Mouse (Mus musculus): ENCODE data around the gene Rab5if. TPM values are rescaled to one million over a fixed set of nuclear protein-coding genes. Genes with fewer than 3 reads are reported as not detected.
"Not testable (repeated sequence)": the region's sequence is repeated elsewhere in the genome, so short reads cannot be mapped to it uniquely, and the experiment has no call there.

The Rab5if gene
- polyA plus RNA-seq, 1 experiment from 2014 or later, result 188 TPM

DNA sequence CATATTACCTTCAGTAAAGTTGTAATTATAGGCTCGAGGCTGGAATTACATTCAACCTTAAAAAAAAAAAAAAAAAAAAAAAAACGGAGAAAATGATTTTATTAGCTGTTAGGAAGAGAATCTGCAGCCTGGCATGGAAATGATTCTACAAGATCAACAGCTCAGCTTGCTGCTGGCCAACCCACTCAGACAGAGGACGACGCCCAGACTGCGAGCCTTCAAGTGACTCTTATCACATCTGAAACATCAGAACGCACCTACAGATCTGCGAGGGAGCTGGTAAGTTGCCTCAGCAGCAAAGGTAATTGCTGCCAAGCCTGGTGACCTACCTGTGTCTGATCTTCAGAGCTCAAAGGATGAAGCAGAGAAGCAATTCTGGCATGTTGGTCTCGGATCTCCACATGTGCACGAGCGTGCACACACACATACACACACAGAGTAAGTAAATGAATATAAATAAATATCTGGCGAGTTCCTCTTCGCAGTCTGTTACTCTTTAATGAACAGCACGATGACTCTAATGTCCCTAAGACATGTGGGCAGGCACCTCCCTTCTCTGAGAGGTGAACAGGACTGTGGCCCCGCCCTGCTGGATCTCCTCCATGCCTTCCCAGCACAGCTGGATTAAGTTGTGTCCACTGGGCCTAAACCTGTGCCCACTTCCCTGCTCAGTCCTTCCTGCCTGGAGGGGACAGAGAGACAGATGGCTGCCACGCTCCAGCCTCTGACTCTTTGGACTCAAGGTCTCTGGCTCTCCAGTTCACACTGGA, 31.8 kb downstream of the Rab5if start:
- H3K9ac ChIP-seq, result no peak overlapping the region
- H3K9me3 ChIP-seq, result no peaks in the 10 kb centered on the region
- no peaks in the 10 kb centered on the region for H3K27me3 ChIP-seq
- no peak overlapping the region for H3K27ac ChIP-seq
- no peaks in the 10 kb centered on the region for H3K4me1 ChIP-seq
- no peak for ATAC-seq (ENCODE audit: insufficient number of reproducible peaks, insufficient read depth, low FRiP score, low TSS enrichment)
- no peak overlapping the region for H3K4me2 ChIP-seq (replicated peaks)
- no peaks in the 10 kb centered on the region for H3K36me3 ChIP-seq
- H3K4me3 ChIP-seq, result no peak overlapping the region
- 76% methylated on average over 15 of the region's 15 CpGs for WGBS

DNA sequence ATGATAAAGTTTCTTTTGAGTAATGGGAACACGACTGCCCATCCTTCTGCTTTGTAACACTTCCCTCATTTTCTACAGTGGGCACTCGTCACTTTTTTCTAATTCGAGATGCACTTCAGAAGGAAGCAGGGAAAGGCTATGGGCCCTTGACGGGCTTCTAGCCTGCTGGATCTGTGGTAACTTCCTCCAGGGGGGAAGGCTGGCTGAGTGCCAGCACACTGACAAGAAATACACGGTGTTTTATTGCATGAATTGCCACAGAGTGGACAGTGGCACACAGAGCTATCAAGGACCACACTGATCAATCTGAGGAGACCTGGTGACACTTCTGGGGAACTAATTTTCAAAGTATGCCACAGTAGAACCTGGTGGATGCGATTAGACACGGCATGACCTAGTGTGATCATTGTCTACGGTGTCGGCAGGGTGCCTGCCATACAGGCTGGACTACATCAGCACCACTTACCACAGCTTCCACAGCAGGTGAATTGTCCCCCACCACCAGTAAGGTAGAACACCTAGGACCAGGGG, 33.5 kb downstream of the Rab5if start:
- no peak for ATAC-seq (ENCODE audit: insufficient number of reproducible peaks, insufficient read depth, low FRiP score, low TSS enrichment)
- 69% methylated on average over 9 of the region's 9 CpGs for WGBS
- no peak overlapping the region for H3K4me2 ChIP-seq (replicated peaks)
- H3K36me3 ChIP-seq, result no peaks in the 10 kb centered on the region
- H3K9me3 ChIP-seq, result no peaks in the 10 kb centered on the region
- no peaks in the 10 kb centered on the region for H3K4me1 ChIP-seq
- no peak overlapping the region for H3K27ac ChIP-seq
- no peak overlapping the region for H3K9ac ChIP-seq
- no peaks in the 10 kb centered on the region for H3K27me3 ChIP-seq
- no peak overlapping the region for H3K4me3 ChIP-seq

DNA sequence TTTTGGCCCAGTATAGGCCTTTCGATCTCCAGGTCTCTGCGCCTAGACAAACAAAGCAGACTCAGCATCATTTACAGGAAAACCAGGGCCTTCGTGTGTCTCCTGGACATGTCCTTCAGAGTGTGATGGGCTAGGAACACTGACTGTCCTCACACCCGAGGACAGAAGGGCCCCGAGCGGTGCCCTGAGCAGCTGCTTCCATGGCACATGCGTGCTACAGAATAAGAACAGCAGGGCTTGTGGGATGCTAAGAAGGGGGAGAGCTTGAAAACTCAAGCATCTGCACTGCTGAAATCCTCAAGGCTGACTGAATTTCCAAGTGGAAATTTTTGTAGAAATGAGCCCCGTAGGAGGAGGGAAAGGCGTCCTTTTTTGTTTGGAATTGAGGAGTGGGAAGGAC, 34.1 kb downstream of the Rab5if start:
- ATAC-seq (ENCODE audit: insufficient number of reproducible peaks, insufficient read depth, low FRiP score, low TSS enrichment), result no peak
- Histone ChIP-seq H3K4me2 (replicated peaks) (no peak overlapping the region), H3K27ac (no peak overlapping the region), H3K4me1 (no peaks in the 10 kb centered on the region), H3K9ac (no peak overlapping the region), H3K9me3 (no peaks in the 10 kb centered on the region), H3K36me3 (no peaks in the 10 kb centered on the region), H3K27me3 (no peaks in the 10 kb centered on the region), H3K4me3 (no peak overlapping the region)
- WGBS, result 86% methylated on average over 9 of the region's 9 CpGs

DNA sequence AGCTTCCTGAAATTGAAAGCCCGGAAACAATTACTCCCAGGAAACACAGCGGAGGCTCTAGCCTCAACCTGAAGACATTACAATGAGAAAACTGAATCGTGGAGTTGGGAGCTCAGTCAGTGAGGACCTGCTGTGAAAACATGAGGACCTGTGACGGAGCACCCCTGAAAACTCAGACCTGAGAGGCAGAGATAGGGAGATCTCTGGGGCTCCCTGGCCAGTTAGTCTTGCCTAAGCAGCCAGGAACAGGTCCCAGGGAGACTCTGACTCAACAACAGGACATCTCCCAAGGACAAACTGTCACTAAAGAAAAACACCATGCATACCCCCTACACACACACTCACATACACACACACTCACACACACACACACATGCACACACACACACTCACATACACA, 35.4 kb downstream of the Rab5if start:
- Histone ChIP-seq H3K9ac (no peak overlapping the region), H3K9me3 (no peaks in the 10 kb centered on the region), H3K4me2 (replicated peaks) (no peak overlapping the region), H3K4me3 (no peak overlapping the region), H3K4me1 (no peaks in the 10 kb centered on the region), H3K27ac (no peak overlapping the region), H3K27me3 (no peaks in the 10 kb centered on the region), H3K36me3 (no peaks in the 10 kb centered on the region)
- 68% methylated on average over 4 of the region's 4 CpGs for WGBS
- no peak for ATAC-seq (ENCODE audit: insufficient number of reproducible peaks, insufficient read depth, low FRiP score, low TSS enrichment)

DNA sequence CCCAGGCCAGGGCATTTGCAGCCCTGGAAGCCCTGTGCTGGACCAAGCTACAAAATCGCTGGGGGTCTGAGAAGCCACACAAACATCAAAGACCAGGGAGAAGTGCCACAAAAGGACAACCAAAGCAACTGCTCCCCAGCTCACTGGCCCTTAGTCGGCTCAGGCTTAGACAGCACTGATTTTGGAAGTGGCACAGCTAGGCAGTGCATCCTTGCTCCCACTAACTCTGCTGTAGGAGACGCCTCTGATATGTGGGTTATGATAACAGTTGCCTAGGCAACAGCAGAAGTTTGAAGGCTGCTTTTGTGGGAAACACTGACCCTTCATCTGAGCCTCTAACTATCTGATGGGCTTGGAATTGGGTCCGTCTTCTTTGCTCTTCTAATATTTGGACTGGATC, 36.3 kb downstream of the Rab5if start:
- Histone ChIP-seq H3K4me2 (replicated peaks) (no peak overlapping the region), H3K4me1 (no peaks in the 10 kb centered on the region), H3K4me3 (no peak overlapping the region), H3K9me3 (no peaks in the 10 kb centered on the region), H3K27ac (no peak overlapping the region), H3K36me3 (no peaks in the 10 kb centered on the region), H3K9ac (no peak overlapping the region), H3K27me3 (no peaks in the 10 kb centered on the region)
- ATAC-seq (ENCODE audit: insufficient number of reproducible peaks, insufficient read depth, low FRiP score, low TSS enrichment), result no peak
- 84% methylated on average over 4 of the region's 4 CpGs for WGBS

DNA sequence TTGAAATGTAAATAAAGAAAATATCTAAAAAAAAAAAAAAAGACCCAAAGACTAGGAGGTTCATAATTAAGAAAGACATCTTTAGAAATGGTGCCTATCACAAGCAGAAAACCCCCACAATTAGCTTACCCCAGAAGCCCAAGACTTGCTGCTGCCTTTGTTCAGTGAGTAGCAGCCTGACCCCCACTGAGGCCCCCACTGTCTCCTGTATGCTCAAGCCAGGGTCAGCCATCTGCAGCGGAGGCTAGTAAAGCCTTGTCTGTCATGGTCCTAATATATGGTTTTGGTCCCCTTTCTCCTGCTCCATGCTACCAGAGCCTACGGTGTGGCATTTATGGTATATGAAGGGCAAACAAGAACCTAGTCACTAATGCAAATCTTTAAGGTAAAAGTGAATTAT, 38.4 kb downstream of the Rab5if start:
- Histone ChIP-seq H3K9ac (no peak overlapping the region), H3K4me1 (no peaks in the 10 kb centered on the region), H3K9me3 (no peaks in the 10 kb centered on the region), H3K4me2 (replicated peaks) (no peak overlapping the region), H3K36me3 (no peaks in the 10 kb centered on the region), H3K4me3 (no peak overlapping the region), H3K27ac (no peak overlapping the region), H3K27me3 (no peaks in the 10 kb centered on the region)
- WGBS, result 88% methylated on average over 2 of the region's 2 CpGs
- ATAC-seq (ENCODE audit: insufficient number of reproducible peaks, insufficient read depth, low FRiP score, low TSS enrichment), result no peak

DNA sequence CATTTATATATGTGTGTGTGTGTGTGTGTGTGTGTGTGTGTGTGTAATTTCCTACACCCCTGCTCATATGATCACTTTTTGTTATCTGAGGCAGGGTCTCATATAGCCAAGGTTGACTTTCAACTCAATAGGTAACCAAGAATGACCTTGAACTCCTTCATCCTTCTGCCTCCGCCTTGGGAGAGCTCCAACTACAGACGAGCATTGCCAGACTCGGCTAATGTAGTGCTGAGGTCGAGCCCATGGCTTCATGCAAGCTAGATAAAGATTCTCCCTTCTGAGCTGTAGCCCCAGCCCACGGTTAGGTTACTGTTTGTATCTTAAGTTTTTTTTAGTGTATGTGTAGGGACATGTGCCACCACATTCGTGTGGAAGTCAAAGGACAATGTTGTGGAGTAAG, 39.0 kb downstream of the Rab5if start:
- ATAC-seq (ENCODE audit: insufficient number of reproducible peaks, insufficient read depth, low FRiP score, low TSS enrichment), result no peak
- H3K4me2 ChIP-seq (replicated peaks), result no peak overlapping the region
- no peak overlapping the region for H3K9ac ChIP-seq

DNA sequence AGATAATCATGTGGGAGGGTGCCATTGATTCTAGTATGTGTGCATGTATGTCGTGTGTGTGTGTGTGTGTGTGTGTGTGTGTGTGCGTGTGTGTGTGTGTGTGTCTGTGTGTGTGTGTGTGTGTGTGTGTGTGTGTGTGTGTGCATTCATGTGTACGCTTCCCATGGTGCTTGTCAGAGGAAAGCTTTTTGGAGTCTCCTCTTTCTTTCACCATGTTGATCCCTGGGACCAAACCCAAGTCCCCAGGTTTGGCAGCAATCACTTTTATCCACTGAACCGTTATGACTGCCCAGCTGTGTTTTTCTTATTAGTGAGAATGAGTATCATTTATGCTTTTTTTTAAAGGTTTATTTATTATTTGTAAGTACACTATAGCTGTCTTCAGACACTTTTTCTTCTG, 39.5 kb downstream of the Rab5if start:
- not testable (repeated sequence) for H3K27ac ChIP-seq; ATAC-seq (ENCODE audit: insufficient number of reproducible peaks, insufficient read depth, low FRiP score, low TSS enrichment); H3K36me3 ChIP-seq; H3K4me2 ChIP-seq (replicated peaks); H3K9ac ChIP-seq; H3K4me3 ChIP-seq; H3K4me1 ChIP-seq; H3K27me3 ChIP-seq; H3K9me3 ChIP-seq
- WGBS, result 75% methylated on average over 4 of the region's 4 CpGs

More for the DNA sequence above, 39.0 kb downstream of the Rab5if start:
- Histone ChIP-seq H3K4me3 (no peak overlapping the region), H3K27ac (no peak overlapping the region), H3K4me1 (no peaks in the 10 kb centered on the region), H3K9me3 (no peaks in the 10 kb centered on the region), H3K36me3 (no peaks in the 10 kb centered on the region), H3K27me3 (no peaks in the 10 kb centered on the region)
- WGBS, result 80% methylated on average over 6 of the region's 6 CpGs

DNA sequence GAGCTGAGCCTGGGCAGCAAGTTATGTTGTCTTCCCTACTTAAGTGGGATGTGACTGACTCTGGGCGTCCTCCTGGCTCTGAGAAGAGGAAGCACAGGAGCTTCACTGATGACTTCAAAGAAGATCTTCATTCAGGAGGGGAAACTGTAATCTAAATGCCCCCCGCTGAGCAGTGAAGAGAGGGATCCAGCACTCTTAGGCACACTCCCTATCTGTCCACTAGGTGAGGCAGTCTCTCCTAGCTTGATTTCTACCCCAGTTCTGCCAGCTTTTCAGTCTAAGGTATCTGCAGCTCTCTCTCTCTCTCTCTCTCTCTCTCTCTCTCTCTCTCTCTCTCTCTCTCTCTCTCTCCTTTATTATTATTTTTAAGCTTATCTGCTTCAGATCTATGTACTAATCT, 40.4 kb downstream of the Rab5if start:
- ATAC-seq (ENCODE audit: insufficient number of reproducible peaks, insufficient read depth, low FRiP score, low TSS enrichment), result no peak
- WGBS, result 24% methylated on average over 2 of the region's 2 CpGs
- no peaks in the 10 kb centered on the region for H3K36me3 ChIP-seq
- no peaks in the 10 kb centered on the region for H3K27me3 ChIP-seq
- H3K4me1 ChIP-seq, result no peaks in the 10 kb centered on the region
- no peak overlapping the region for H3K9ac ChIP-seq
- H3K4me2 ChIP-seq (replicated peaks), result no peak overlapping the region
- no peak overlapping the region for H3K27ac ChIP-seq
- no peak overlapping the region for H3K4me3 ChIP-seq
- no peaks in the 10 kb centered on the region for H3K9me3 ChIP-seq

DNA sequence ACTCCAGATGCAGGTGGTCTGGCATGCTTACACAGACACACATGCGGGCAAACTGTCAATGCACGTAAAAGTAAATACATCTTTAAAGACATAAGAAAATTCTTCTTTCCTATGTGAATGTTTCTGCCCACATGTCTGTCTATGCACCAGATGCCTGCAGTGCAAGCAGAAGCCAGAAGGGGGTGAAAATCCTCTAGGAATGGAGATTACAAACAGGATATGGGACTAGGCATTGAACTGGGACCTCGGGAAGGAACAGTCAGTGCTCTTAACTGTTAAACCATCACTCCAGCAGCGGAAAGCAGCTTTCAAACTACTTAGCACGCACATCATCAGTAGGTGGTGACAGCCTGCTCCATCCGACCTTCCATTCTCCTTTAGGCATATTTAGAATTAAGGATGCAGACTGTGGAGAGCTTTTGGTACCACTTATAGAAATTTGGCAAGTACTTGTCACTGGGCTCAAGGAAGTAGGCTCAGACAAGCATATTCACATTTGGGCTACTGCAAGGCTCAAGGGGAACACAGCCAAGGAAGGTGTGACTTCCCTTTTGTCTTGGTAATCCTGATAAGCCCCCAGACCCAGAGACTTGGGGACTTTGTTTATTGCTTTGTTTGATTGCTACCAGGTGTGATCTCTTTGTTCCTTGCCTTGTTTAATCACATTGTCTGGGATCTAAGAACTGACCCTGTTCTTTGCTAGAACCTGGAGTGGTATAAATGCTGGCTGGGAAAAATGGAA, 42.2 kb downstream of the Rab5if start:
- Histone ChIP-seq H3K36me3 (no peaks in the 10 kb centered on the region), H3K27me3 (no peaks in the 10 kb centered on the region), H3K9ac (no peak overlapping the region), H3K4me3 (no peak overlapping the region), H3K9me3 (no peaks in the 10 kb centered on the region), H3K27ac (no peak overlapping the region), H3K4me2 (replicated peaks) (no peak overlapping the region), H3K4me1 (no peaks in the 10 kb centered on the region)
- no peak for ATAC-seq (ENCODE audit: insufficient number of reproducible peaks, insufficient read depth, low FRiP score, low TSS enrichment)
- 28% methylated on average over 6 of the region's 6 CpGs for WGBS

DNA sequence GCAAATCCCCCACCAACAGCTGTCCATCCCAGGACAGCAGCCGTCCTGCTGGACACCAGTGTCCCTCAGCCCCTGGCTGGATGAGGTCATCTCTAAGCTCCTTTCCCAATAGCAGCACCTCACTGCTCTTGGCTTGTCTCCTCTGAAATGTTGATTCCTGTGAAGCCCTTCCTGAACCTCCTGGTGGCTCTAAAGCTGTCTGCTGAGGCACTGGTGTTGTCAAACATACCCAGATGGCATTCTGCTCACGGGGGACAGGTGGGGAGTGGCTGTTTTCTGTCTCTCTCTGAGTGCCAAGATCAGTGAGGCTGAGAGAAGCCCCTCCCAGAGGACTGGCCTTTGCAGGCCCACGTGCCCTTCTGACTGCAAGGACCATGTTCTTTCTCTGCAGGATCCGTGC, 43.0 kb downstream of the Rab5if start:
- not testable (repeated sequence) for ATAC-seq (ENCODE audit: insufficient number of reproducible peaks, insufficient read depth, low FRiP score, low TSS enrichment); H3K4me2 ChIP-seq (replicated peaks); H3K9ac ChIP-seq; H3K27ac ChIP-seq; H3K4me3 ChIP-seq; H3K9me3 ChIP-seq; H3K36me3 ChIP-seq; H3K4me1 ChIP-seq; H3K27me3 ChIP-seq
- 38% methylated on average over 4 of the region's 4 CpGs for WGBS

DNA sequence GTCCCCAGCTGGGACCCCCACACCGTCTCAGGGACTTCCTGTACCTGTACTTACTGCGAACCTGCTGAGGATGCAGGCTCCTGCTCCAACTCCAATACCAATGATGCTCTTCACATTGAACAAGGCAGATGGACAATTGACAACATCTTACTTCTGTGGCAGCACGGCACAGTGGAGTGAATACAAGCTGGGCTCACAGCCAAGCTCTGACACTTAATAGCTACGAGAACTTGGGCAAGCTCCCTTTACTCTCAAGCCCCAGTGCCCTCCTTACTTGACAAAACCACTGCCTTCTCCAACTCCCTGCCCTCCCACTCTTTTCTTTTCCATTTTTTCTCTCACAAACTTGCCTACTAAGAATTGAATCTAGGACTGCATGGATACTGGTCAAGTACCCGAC, 50.3 kb downstream of the Rab5if start:
- Histone ChIP-seq H3K4me2 (replicated peaks) (no peak overlapping the region), H3K9me3 (0 out of 2 replicates have a peak, but pooled peaks cover 4% of the 10 kb centered on the region), H3K27me3 (no peaks in the 10 kb centered on the region), H3K4me1 (no peaks in the 10 kb centered on the region), H3K36me3 (no peaks in the 10 kb centered on the region), H3K9ac (no peak overlapping the region), H3K4me3 (no peak overlapping the region), H3K27ac (no peak overlapping the region)
- 74% methylated on average over 5 of the region's 5 CpGs for WGBS
- ATAC-seq (ENCODE audit: insufficient number of reproducible peaks, insufficient read depth, low FRiP score, low TSS enrichment), result no peak
